Mouse (Mus musculus) brain, embryonic 18.5 days (tissue): Measurements from ENCODE around the gene Gpr87.

ENCODE experiments used
- DNase-seq: peaks from one replicate; pipeline ENCODE4 v3.0.0-alpha.2; 2012; ENCODE audit warnings: low read depth, low spot score

The Gpr87 gene

GRCm38 (mm10) chr3:59194938-59195337 lies at the start of gene Gpr87:
Gene Gpr87, minus strand, starts transcription at chr3:59195104.
- no peak for DNase-seq

- no peak for DNase-seq
Observed at GRCm38 (mm10) chr3:59243384-59243783, 48.5 kb upstream of the Gpr87 start.

- DNase-seq = no peak
Observed at GRCm38 (mm10) chr3:59234878-59235277, 40.0 kb upstream of the Gpr87 start.

DNA sequence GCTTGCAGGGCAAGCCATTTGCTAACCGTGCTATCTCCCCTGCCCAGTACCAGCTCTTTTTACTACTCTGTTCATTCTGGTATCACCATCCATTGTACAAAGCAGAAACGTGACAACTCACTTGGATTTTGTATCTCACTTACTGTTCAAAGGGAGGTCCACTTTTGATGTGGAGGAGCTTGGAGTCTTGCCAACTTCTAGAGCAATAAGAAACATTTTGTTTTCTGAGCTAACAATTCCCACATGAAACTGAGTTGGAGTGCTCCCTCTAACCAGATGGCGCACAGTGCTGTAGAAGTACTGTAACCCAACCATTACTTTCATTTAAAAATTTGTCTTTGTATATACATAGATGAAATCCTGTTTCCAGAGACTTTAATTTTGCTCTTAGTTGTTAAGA lies 36.0 kb upstream of the Gpr87 start:
- no peak for DNase-seq

GRCm38 (mm10) chr3:59228730-59229551 lies 34.0 kb upstream of the Gpr87 start:
- no peak for DNase-seq

- no peak for DNase-seq
Observed at GRCm38 (mm10) chr3:59227696-59228095, 32.8 kb upstream of the Gpr87 start.

GRCm38 (mm10) chr3:59225411-59225810 lies 30.5 kb upstream of the Gpr87 start:
- DNase-seq = no peak

GRCm38 (mm10) chr3:59222303-59222702 lies 27.4 kb upstream of the Gpr87 start:
- no peak for DNase-seq

DNA sequence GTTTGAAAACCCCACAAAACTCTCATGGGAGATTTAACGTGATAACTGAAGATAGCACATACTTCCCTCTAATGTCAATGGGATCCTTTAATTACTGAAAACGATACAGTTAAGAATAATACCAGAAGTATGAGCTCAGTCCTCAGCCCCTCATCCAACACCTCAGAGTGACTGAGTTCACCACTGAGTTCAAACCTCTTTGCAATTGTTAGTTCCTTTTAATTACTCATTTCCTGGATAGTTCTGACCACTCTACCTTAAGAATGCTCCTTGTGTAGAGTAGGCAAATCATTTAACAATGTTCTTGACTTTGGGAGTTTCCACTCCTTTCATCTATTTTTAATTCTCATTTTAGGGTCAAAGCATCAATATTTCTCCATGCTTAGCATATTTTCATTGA lies 24.4 kb upstream of the Gpr87 start:
- DNase-seq = no peak

- no peak for DNase-seq
Observed at GRCm38 (mm10) chr3:59217211-59217610, 22.3 kb upstream of the Gpr87 start.

GRCm38 (mm10) chr3:59212404-59212803 lies 17.5 kb upstream of the Gpr87 start:
- DNase-seq = no peak

- DNase-seq = no peak
Observed at GRCm38 (mm10) chr3:59211784-59212183, 16.9 kb upstream of the Gpr87 start.

GRCm38 (mm10) chr3:59210727-59211126 lies 15.8 kb upstream of the Gpr87 start, which contains the start of gene P2ry13:
Gene P2ry13, minus strand, starts transcription at chr3:59210882.
- DNase-seq = no peak

DNA sequence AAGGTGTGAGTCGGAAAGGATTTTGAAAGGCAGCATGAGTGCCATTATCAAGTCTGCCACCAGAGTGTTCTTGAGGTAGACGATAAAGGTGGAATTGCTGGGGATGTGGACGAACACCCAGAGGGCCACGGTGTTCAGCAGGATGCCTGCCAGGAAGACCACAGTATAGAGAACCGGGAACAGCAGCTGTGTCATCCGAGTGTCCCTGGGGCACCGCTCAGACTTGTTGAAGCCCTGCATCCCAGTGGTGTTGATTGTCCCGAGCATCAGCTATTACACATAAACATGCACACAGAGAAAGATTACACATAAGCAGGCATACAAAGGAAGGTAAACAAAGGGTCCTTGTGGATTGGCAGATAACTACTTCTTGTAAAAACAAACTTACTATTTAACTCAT lies 15.2 kb upstream of the Gpr87 start:
- DNase-seq = no peak

GRCm38 (mm10) chr3:59208650-59209548 lies 14.0 kb upstream of the Gpr87 start:
- DNase-seq = peak; percentile 20

DNA sequence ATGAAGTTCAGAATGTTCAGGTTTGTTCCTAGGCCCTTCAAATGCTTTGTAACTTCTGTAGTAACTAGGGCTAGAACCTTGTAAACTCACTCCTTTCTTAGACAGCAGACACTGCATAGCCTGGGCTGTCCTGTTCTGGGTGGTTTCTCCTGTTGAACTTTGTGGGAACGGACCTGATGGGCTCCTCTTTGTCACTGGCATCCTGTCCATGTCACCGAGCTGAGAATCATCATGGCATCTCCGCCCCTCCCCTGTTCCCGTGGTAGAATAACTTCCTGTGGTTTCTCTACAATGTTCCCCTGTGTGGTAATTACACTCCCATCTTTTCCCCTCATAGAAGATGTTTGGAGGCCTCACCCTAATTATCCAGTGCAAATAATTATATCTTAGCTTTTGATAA lies 11.0 kb upstream of the Gpr87 start:
- no peak for DNase-seq

GRCm38 (mm10) chr3:59204719-59205503 lies 10.0 kb upstream of the Gpr87 start:
- no peak for DNase-seq

GRCm38 (mm10) chr3:59203802-59204520 lies 9.1 kb upstream of the Gpr87 start:
- DNase-seq = no peak

DNA sequence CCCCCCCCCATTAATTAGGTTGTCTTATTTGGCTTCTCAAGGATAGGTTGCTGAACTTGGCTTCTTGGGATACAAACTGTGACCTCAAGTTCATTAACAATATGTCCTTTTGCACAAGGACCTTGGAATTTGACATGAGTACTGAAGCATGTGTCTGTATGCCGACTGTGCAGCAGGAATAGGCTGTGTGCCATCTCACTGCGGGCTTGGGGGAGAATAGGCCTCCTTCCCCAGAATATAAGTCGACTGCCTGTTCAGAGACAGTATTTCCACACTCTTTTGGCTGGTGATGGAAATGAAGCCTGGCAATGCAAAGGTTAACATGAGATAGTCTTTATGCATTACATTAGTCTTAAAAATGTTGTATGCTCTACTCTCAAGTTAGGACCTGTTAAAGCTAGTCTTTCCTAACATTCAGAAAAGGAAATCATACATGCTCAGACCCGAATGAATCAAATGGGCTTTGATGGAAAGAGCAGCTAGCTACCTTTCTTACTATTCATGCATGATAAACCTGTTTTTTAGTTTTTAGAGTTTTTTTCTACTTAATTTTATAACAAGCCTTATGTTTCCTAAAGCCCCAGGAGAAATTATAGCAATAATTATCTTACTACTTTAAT lies 2.5 kb upstream of the Gpr87 start:
- DNase-seq = no peak

DNA sequence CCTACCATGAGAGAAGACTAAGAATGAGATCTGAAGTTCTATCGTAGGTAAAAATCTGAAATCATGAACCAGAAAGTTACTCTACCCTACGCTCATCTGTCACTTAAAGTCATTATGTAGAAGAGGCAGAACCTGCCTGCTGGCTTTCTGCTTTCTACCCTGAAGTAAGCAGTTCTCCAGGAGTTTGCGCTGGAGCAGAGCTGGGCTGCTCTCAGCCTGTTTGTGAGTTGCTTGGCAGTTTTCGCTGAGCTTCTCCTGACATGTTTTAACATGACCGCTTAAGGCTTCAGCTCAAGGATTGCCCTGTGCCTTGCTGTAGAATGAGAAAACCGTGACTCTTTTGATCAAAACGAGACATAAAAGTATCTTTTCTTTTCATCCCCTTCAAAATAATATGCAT lies 805 bp downstream of the Gpr87 start:
- no peak for DNase-seq

- DNase-seq = no peak
Observed at GRCm38 (mm10) chr3:59191674-59192073, 3.2 kb downstream of the Gpr87 start.
